Mouse (Mus musculus) hindbrain, embryonic 13.5 days (tissue): ENCODE measurements around the gene Keap1. TPM values are rescaled to one million over a fixed set of nuclear protein-coding genes. Genes with fewer than 3 reads are reported as not detected.
A peak's percentile ranks its signal among the peaks of the same experiment; 100 is the strongest.
"Not testable (repeated sequence)": the region's sequence is repeated elsewhere in the genome, so short reads cannot be mapped to it uniquely, and the experiment has no call there.

Experiments used
- ATAC-seq: fragments of 200-750 bp; cut with Nextera tagmentation; 2 replicates; pipeline ENCODE4 v1.8.0; 2017; ENCODE audit warnings: moderate TSS enrichment; ENCODE audit not compliant: low FRiP score
- H3K27ac ChIP-seq: fragments of 300-500 bp; sonication (generic); 2 replicates; pipeline ENCODE4 v1.5.1; 2015; ENCODE audit warnings: inconsistent platforms, mild to moderate bottlenecking, moderate library complexity
- H3K27me3 ChIP-seq: fragments of 300-500 bp; sonication (generic); 2 replicates; pipeline ENCODE4 v1.6.1; 2015; ENCODE audit warnings: mild to moderate bottlenecking, inconsistent platforms
- H3K36me3 ChIP-seq: fragments of 300-500 bp; sonication (generic); 2 replicates; pipeline ENCODE4 v1.6.1; 2015; ENCODE audit warnings: mild to moderate bottlenecking, inconsistent platforms
- H3K4me1 ChIP-seq: fragments of 300-500 bp; sonication (generic); replicated peaks from 2 replicates; pipeline ENCODE4 v1.6.1; 2015; ENCODE audit warnings: inconsistent platforms
- H3K4me2 ChIP-seq: fragments of 300-500 bp; sonication (generic); 2 replicates; pipeline ENCODE4 v1.6.1; 2015; ENCODE audit warnings: inconsistent platforms, mild to moderate bottlenecking, moderate library complexity
- H3K4me3 ChIP-seq: fragments of 300-500 bp; sonication (generic); 2 replicates; pipeline ENCODE4 v1.5.1; 2015; ENCODE audit warnings: mild to moderate bottlenecking, inconsistent platforms
- H3K9ac ChIP-seq: fragments of 300-500 bp; sonication (generic); 2 replicates; pipeline ENCODE4 v1.6.1; 2015; ENCODE audit warnings: mild to moderate bottlenecking, inconsistent platforms
- H3K9me3 ChIP-seq: fragments of 300-500 bp; sonication (generic); 2 replicates; pipeline ENCODE4 v1.6.1; 2016; ENCODE audit warnings: inconsistent platforms
- WGBS: fragments of 180-500 bp; shearing (Covaris S2); methylation state at CpG from one replicate; pipeline ENCODE4 v1.1.7; 2015; 5-methylcytosine and 5-hydroxymethylcytosine counted together
- polyA plus RNA-seq: library from polyadenylated mRNA; unstranded; fragments of >200 nt; fragmentation: Nextera tagmentation; extraction: Ambion mirVana; gene quantifications from 2 replicates; pipeline ENCODE4 v1.2.1, GENCODE M21; 2015

Keap1 gene
- polyA plus RNA-seq, 1 experiment from 2014 or later: 61.8 TPM

- peaks cover 10% of the 10 kb centered on the region for H3K4me1 ChIP-seq
- H3K4me2 ChIP-seq: peak overlapping the region; percentile 53; the same call in 1 of the 2 replicates
- no peaks in the 10 kb centered on the region for H3K27me3 ChIP-seq
- peaks cover 58% of the 10 kb centered on the region for H3K36me3 ChIP-seq
- ATAC-seq: no peak
- no peak overlapping the region for H3K9ac ChIP-seq
- 27% methylated on average over 8 of the region's 8 CpGs for WGBS
- peak overlapping the region; percentile 23; the same call in 1 of the 2 replicates for H3K27ac ChIP-seq
- no peaks in the 10 kb centered on the region for H3K9me3 ChIP-seq
- no peak overlapping the region for H3K4me3 ChIP-seq
These were observed 35.0 kb downstream of the Keap1 start for GRCm38 (mm10) chr9:21204156-21204527.

- H3K4me2 ChIP-seq: peak overlapping the region; percentile 89; the same call in 1 of the 2 replicates
- WGBS: 83% methylated on average over 3 of the region's 3 CpGs
- no peaks in the 10 kb centered on the region for H3K9me3 ChIP-seq
- H3K36me3 ChIP-seq: peaks cover 27% of the 10 kb centered on the region
- H3K9ac ChIP-seq: no peak overlapping the region
- no peaks in the 10 kb centered on the region for H3K27me3 ChIP-seq
- no peak overlapping the region for H3K4me3 ChIP-seq
- peaks cover 38% of the 10 kb centered on the region for H3K4me1 ChIP-seq
- no peak for ATAC-seq
- no peak overlapping the region for H3K27ac ChIP-seq
These were observed 40.2 kb downstream of the Keap1 start for GRCm38 (mm10) chr9:21198960-21199359.

GRCm38 (mm10) chr9:21197981-21198380, 41.2 kb downstream of the Keap1 start:
- Histone ChIP-seq H3K4me1 (peaks cover 38% of the 10 kb centered on the region), H3K4me3 (peak overlapping the region; percentile 61), H3K9me3 (no peaks in the 10 kb centered on the region), H3K9ac (peak overlapping the region; percentile 89), H3K27me3 (no peaks in the 10 kb centered on the region), H3K4me2 (peak overlapping the region; percentile 89), H3K36me3 (peaks cover 18% of the 10 kb centered on the region), H3K27ac (0 out of 2 replicates have a peak overlapping the region, but pooled peaks have one; percentile 36)
- peak; percentile 84 for ATAC-seq
- WGBS: 13% methylated on average over 4 of the region's 4 CpGs

GRCm38 (mm10) chr9:21196521-21197433, 42.4 kb downstream of the Keap1 start:
- H3K4me3 ChIP-seq: peak overlapping the region; percentile 61
- peak overlapping the region; percentile 89 for H3K4me2 ChIP-seq
- H3K9me3 ChIP-seq: no peaks in the 10 kb centered on the region
- H3K4me1 ChIP-seq: peaks cover 38% of the 10 kb centered on the region
- no peaks in the 10 kb centered on the region for H3K27me3 ChIP-seq
- 18% methylated on average over 19 of the region's 19 CpGs for WGBS
- peaks cover 17% of the 10 kb centered on the region for H3K36me3 ChIP-seq
- ATAC-seq: peak; percentile 81
- H3K9ac ChIP-seq: peak overlapping the region; percentile 89
- peak overlapping the region; percentile 75 for H3K27ac ChIP-seq

- peak overlapping the region; percentile 61 for H3K4me3 ChIP-seq
These were observed 43.2 kb downstream of the Keap1 start for GRCm38 (mm10) chr9:21195736-21196505.

GRCm38 (mm10) chr9:21194787-21195493, 44.2 kb downstream of the Keap1 start:
- H3K4me2 ChIP-seq: no peak overlapping the region
- WGBS: 82% methylated on average over 4 of the region's 4 CpGs
- peaks cover 38% of the 10 kb centered on the region for H3K4me1 ChIP-seq
- H3K9ac ChIP-seq: no peak overlapping the region
- no peaks in the 10 kb centered on the region for H3K27me3 ChIP-seq
- H3K36me3 ChIP-seq: peaks cover 3% of the 10 kb centered on the region; the same call in 1 of the 2 replicates
- H3K27ac ChIP-seq: no peak overlapping the region
- ATAC-seq: no peak
- H3K4me3 ChIP-seq: no peak overlapping the region
- no peaks in the 10 kb centered on the region for H3K9me3 ChIP-seq

More at GRCm38 (mm10) chr9:21195736-21196505, 43.2 kb downstream of the Keap1 start:
- not testable (repeated sequence) for H3K9me3 ChIP-seq, H3K27me3 ChIP-seq, H3K36me3 ChIP-seq
- peak; percentile 27 for ATAC-seq
- WGBS: 49% methylated on average over 7 of the region's 7 CpGs
- Histone ChIP-seq H3K4me1 (peaks cover 38% of the 10 kb centered on the region), H3K9ac (peak overlapping the region; percentile 89; the same call in 1 of the 2 replicates), H3K27ac (peak overlapping the region; percentile 75), H3K4me2 (peak overlapping the region; percentile 89; the same call in 1 of the 2 replicates)

- Histone ChIP-seq H3K9ac (no peak overlapping the region), H3K36me3 (no peaks in the 10 kb centered on the region), H3K27me3 (no peaks in the 10 kb centered on the region), H3K27ac (no peak overlapping the region), H3K4me2 (no peak overlapping the region), H3K4me3 (no peak overlapping the region), H3K4me1 (peaks cover 35% of the 10 kb centered on the region), H3K9me3 (no peaks in the 10 kb centered on the region)
- no peak for ATAC-seq
- WGBS: 90% methylated on average over 3 of the region's 3 CpGs
These were observed 45.4 kb downstream of the Keap1 start for GRCm38 (mm10) chr9:21193786-21194185.

GRCm38 (mm10) chr9:21190670-21191069, 48.5 kb downstream of the Keap1 start:
- Histone ChIP-seq H3K9ac (no peak overlapping the region), H3K36me3 (no peaks in the 10 kb centered on the region), H3K4me2 (no peak overlapping the region), H3K27ac (no peak overlapping the region), H3K9me3 (no peaks in the 10 kb centered on the region), H3K4me1 (peaks cover 4% of the 10 kb centered on the region; the same call in 1 of the 2 replicates), H3K4me3 (no peak overlapping the region), H3K27me3 (peaks cover 13% of the 10 kb centered on the region)
- ATAC-seq: no peak
- 66% methylated on average over 3 of the region's 3 CpGs for WGBS

GRCm38 (mm10) chr9:21189905-21190304, 49.3 kb downstream of the Keap1 start:
- Histone ChIP-seq H3K9me3 (no peaks in the 10 kb centered on the region), H3K36me3 (no peaks in the 10 kb centered on the region), H3K4me1 (no peaks in the 10 kb centered on the region), H3K4me3 (no peak overlapping the region), H3K27me3 (peaks cover 21% of the 10 kb centered on the region), H3K27ac (no peak overlapping the region), H3K4me2 (no peak overlapping the region), H3K9ac (no peak overlapping the region)
- WGBS: 45% methylated on average over 7 of the region's 7 CpGs
- ATAC-seq: no peak

- WGBS: 91% methylated on average over 5 of the region's 5 CpGs
- H3K4me3 ChIP-seq: no peak overlapping the region
- ATAC-seq: no peak
These were observed 53.7 kb downstream of the Keap1 start for GRCm38 (mm10) chr9:21185436-21185835.

GRCm38 (mm10) chr9:21184733-21185132, 54.4 kb downstream of the Keap1 start:
- H3K27me3 ChIP-seq: peaks cover 70% of the 10 kb centered on the region
- H3K9ac ChIP-seq: no peak overlapping the region
- H3K4me1 ChIP-seq: peaks cover 12% of the 10 kb centered on the region
- no peak overlapping the region for H3K27ac ChIP-seq
- H3K4me2 ChIP-seq: no peak overlapping the region
- no peak for ATAC-seq
- WGBS: 41% methylated on average over 2 of the region's 2 CpGs
- H3K4me3 ChIP-seq: no peak overlapping the region
- H3K36me3 ChIP-seq: no peaks in the 10 kb centered on the region
- H3K9me3 ChIP-seq: no peaks in the 10 kb centered on the region

More at GRCm38 (mm10) chr9:21185436-21185835, 53.7 kb downstream of the Keap1 start:
- peaks cover 63% of the 10 kb centered on the region for H3K27me3 ChIP-seq
- no peak overlapping the region for H3K9ac ChIP-seq
- no peaks in the 10 kb centered on the region for H3K9me3 ChIP-seq
- peaks cover 12% of the 10 kb centered on the region for H3K4me1 ChIP-seq
- H3K4me2 ChIP-seq: no peak overlapping the region
- no peak overlapping the region for H3K27ac ChIP-seq
- no peaks in the 10 kb centered on the region for H3K36me3 ChIP-seq
